Mouse (Mus musculus) heart, postnatal 25 days (tissue): Measurements from ENCODE around the gene Paxx. TPM values are rescaled to one million over a fixed set of nuclear protein-coding genes. Genes with fewer than 3 reads are reported as not detected.

Experiments used
- DNase-seq: peaks from one replicate; pipeline ENCODE4 v3.0.0; 2022; ENCODE audit warnings: low spot score
- intact Hi-C: fragments of 180-260 bp; cut with DNase I; formaldehyde crosslinking; loops from one replicate; pipeline ENCODE4 v1.15.1; 2025
- total RNA-seq, 2 experiments: library from RNA; stranded (reverse); gene quantifications; 2 replicates each; pipeline ENCODE4 v1.2.3; 2021

The Paxx gene
- total RNA-seq, 2 experiments from 2014 or later: 17.4 to 20.8 TPM

DNA sequence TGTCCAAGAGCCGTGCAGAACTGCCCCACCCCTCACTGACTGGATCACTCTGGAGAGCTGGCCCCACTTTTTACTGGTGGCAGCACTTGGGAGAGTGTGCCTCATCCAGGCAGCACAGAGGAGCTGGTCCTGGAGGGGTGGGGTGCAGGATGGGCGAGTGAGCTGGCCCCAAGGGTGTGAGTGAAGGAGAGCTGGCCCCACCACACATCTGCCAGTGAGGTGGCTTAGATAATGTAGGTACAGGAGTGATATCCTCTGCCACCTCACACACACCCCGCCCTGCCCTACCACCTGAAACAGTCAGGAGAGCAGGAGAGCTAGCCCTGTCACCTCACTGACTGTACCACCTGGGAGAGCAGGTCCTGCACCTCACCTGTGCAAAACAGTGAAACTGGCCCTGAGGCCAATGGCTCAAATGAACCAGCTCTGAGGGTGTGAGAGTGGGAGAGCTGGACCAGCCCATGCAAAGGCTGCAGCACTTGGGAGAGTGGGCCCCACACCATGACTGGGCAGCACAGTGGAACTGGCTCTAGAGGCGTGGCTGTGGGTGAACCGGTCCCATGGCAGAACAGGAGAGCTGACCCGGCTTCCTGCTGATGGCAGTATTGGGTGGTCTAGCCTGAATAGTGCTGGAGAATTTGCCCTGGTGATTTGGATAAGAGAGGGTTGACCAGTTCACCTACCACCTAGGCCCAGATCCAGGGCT lies 27.2 kb upstream of the Paxx start:
- no peak for DNase-seq
- intact Hi-C loops: no loop called here

DNA sequence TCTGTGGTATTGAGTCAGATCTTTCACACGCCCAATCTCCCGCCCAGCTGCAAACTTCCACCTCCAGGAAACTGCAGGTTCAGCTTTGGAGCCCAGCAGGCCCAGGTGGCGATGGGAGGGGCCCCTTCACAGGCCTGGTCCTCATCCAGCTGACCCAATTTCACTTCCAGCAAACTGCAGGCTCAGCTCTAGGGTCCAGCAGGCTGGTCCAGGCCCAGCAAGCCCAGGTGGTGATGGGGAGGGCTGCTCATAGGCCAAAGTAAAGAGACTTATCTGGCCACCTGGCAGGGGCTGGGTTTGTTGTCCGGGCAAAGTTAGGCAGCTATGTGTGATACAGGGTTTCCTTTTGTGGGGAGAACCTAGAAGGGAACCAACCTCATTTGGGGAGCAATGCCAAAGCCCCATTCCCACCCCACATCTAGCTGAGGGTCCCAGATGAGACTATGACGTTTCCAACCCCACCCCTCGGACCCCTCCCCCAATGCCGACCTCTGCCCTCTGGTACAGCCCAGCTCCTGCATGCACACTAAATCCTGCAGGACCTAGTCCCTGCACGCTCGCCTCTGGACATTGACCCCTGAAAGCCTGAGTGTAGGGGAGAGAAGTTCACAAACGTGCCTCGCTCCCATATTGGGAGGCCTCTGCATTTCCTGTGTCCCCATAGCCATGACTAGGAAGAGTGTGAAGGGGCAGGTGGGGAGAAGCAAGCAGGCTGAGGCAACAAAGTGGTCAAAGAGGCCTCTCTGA lies 24.2 kb upstream of the Paxx start:
- DNase-seq: no peak
- intact Hi-C loops: loop anchor here (5.0 kb wide), 1 partner anchor 108 kb away; no protein-coding TSS in a partner anchor

DNA sequence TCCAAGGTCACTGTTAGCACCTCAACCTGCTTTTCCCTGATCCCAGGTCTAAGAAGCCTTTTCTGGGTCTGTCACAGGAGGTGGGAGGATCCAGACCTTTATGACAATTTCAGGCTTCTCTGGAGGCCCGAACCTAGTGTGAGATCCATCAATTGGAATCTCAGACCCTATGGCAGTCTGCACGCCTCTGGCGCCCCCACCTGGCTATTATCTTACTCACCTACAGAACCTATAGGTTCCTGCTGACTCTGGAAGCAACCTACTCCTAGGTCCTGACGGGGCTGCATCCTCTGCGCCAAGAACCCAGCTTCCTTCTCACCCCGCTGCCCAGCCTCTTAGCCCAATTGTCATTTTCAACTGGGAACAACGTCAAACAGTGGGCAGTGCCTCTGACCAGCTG lies 22.1 kb upstream of the Paxx start:
- intact Hi-C loops: loop anchor here (1.0 to 5.0 kb wide), 2 partner anchors 62 to 106 kb away; no protein-coding TSS in a partner anchor
- no peak for DNase-seq

DNA sequence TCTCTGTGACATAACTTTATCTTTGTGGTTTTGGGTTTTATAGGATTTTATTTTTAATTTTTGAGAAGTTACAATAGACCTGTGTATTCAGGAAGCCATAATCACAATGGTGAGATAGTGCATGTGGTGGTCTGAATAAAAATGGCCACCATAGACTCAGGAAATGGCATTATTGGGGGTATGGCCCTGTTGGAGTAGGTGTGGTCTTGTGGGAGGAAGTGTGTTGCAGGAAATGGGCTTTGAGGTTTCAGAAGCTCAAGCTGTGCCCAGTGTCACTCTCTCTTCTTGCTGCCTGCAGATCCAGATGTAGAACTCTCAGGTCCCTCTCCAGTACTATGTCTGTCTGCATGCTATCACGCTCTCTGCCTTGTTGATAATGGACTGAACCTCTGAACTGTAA lies 19.6 kb upstream of the Paxx start:
- intact Hi-C loops: loop anchor here (5.0 kb wide), 1 partner anchor 103 kb away; no protein-coding TSS in a partner anchor
- DNase-seq: no peak

DNA sequence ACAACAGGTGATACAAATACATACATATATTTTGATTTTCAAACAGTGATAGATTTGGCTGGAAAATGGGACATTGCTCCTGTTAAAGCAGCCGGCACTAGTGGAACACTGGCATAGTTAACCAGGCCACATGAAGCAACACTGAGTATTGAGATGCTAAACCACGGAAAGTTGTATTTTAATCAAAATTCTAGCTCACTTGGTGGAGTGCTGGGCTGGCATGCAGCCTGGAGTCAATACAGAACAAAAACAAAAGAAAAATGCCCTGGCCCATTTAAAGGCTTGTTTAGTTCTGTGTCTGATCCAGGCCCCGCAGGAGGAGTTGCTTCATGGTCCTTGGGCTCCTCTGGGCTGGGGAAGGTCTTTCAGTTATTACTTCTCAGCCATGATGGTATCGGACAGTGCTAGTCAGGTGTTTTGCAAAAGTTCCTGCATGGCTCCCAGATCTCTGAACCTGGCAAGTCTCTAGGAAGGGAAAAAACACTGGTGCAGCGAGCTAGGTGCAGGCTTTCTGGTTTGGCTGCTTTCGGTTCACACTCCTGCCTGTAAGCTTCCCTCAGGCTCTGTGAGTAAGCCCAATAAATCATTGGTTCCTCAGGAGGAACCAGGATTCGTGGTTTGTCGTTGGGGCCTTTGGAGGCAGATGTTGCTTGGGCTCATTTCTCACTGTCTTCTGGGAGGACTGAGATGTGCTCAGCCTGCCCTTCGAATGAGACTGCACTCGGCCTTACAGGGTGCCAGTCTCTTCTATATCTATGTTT lies 18.8 kb upstream of the Paxx start:
- intact Hi-C loops: loop anchor here (5.0 kb wide), 1 partner anchor 102 kb away; no protein-coding TSS in a partner anchor

DNA sequence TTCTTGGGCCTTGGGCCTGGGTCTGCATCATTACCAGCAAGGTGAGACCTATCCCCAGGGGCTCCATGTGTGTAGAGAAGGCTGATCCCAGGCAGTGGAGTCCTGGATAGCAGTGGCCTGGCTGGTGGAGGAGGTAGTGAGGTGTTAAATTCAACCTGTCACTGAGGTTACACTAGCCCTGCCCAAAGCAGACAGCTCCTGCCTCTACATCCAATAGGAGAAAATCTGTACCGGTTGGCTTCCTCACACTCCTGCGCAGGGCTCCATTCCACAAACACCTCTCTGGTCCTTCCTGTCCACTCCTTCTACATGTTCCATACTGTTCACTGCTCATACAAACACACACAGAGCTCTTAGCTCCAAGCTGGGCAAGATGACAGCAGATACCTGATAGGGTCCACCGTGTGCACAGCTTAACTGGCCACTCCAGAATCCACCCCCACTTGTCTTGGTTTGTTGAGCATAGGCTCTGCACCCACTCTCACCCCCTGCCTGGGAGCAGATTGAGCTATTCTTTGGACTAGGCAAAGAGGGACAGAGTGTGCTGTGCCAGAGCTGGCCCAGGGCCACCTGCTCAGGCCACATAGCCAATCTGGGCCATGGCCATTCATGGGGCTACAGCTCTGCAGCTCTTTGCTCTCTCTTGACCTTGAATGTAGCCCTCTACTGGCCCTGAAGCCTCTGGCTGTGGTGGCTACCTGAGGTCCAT lies 17.2 kb upstream of the Paxx start:
- DNase-seq: no peak
- intact Hi-C loops: no loop called here

More for the DNA sequence above, 18.8 kb upstream of the Paxx start:
- no peak for DNase-seq

DNA sequence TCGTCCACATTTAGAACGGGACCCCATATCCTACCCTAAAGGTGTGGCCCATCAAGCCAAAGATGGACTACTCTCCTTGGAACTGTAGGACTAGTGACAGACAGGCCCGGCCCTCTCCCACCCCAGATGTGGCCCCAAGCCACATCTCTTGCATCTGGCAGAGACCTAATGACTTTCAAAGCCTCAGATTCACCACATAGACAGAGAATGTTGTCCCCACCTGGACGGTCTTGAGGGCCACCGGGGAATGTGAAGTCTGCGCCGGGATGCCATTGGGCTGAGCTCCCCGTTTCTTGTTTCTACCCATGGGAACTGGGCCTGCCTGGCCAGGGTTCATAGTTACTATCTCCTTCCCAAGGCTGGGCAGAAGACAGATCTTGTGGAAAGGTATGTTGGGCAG lies 16.6 kb upstream of the Paxx start:
- no peak for DNase-seq
- intact Hi-C loops: no loop called here

DNA sequence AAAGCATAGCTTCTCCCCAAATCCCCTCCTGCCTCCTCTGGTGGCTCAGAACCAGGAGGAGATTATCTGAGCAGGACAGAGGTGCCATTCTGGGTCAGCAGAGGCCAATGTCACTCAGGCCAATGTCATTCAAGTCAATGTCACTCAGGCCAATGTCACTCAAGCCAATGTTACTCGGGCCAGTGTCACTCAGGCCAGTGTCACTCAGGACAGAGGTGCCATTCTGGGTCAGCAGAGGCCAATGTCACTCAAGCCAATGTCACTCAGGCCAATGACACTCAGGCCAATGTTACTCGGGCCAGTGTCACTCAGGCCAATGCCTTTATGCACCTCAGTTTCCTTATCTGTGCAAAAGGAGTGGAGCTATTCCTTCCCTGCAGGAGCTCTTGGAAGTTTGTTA lies 11.7 kb upstream of the Paxx start:
- no peak for DNase-seq
- intact Hi-C loops: no loop called here

DNA sequence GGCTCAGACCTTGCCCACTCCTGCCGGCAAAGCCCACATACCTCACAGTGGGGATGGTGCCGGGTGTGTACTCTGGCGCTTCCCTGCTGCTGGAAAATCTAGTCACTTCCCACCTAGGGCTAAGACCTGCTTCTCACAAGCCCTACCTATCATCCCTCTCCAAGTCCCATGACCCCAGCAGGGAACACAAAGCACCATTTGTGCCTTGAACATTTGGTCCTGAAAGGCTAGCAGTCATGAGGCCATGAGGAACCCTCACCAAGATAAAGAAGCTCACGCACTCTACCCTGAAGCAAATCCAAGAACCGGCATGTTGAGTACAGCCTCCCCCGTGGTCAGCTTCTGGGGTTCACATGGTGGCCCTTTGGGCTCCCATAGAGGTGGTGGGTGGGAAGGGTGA lies 9.1 kb upstream of the Paxx start, which contains the start of gene Ptgds:
Gene Ptgds (minus strand): TSS at position 78 of the 400 bp plus-strand sequence.
- no peak for DNase-seq

DNA sequence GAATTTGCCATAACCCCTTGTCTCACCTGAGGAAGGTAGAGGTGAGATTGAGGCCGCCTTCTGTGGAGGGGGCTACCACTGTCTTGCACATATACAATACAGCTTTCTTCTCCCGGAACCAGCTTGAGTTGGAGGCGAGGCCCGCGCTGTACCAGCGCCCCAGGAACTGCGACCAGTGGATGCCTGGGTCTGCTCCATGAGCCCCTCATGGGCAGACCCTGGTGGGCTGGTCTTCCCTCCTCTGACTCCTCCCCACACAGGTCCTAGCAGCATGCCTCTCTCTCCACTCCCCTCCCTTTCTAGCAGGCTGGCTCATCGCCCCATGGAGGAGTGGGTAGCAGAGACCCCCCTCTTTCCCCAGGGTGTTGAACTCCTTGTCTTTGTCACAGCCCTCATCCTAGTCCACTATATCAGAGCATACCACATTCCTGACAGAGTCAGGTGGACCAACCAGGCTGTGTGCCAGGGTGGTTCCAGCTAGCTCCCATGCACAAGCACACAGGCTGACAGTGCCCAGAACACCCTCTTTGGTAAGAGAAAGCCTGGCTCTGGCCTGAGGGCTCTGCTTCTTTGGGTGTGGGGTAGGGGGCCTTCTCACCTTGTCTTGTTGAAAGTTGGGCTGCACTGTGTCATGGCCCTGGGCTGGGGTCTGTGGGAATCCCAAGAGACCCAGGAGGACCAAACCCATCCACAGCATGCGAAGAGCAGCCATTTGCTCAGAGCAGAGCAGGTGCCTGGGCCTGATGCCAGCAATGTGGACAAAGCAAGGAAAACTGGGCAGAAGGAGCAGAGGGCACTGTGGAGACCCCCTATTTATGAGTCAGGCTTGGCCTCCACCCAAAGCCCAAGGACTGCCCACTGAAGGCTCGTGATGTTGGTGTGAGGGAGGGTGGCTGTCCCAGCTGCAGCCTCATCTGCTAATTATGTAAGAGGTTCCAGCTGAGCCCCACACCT lies 8.3 kb upstream of the Paxx start:
- intact Hi-C loops: no loop called here
- no peak for DNase-seq

More for the DNA sequence above, 9.1 kb upstream of the Paxx start, which contains the start of gene Ptgds:
- intact Hi-C loops: no loop called here

DNA sequence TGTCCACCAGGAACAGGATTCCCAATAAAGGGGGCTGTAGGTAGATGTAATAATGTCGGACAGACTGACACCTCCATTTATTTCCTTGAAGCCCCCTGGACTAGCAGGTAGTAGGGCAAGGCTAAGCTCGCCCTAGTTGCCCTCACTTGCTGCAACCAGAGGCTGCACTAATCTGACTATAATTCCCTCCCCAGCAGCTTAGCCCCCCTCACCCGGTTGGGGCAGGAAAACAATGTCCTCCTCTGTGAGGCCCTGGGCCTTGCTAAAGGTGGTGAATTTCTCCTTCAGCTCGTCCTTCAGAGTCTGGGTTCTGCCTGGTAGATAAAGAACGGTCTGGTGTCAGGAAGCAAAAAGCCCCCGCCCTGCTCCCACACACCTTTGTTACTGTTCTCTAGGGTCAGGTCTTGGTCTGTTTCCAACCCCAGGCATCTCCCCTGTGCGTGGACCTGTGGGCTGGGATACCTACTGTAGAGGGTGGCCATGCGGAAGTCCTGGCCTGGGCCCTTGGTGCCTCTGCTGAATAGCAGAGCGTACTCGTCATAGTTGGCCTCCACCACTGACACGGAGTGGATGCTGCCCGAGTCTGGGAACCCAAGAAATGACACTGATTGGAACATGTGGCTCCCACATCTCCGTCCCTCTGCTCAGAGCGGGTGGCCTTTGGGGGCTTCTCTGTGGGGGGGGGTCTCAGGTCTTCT lies 6.9 kb upstream of the Paxx start:
- intact Hi-C loops: no loop called here
- DNase-seq: no peak

DNA sequence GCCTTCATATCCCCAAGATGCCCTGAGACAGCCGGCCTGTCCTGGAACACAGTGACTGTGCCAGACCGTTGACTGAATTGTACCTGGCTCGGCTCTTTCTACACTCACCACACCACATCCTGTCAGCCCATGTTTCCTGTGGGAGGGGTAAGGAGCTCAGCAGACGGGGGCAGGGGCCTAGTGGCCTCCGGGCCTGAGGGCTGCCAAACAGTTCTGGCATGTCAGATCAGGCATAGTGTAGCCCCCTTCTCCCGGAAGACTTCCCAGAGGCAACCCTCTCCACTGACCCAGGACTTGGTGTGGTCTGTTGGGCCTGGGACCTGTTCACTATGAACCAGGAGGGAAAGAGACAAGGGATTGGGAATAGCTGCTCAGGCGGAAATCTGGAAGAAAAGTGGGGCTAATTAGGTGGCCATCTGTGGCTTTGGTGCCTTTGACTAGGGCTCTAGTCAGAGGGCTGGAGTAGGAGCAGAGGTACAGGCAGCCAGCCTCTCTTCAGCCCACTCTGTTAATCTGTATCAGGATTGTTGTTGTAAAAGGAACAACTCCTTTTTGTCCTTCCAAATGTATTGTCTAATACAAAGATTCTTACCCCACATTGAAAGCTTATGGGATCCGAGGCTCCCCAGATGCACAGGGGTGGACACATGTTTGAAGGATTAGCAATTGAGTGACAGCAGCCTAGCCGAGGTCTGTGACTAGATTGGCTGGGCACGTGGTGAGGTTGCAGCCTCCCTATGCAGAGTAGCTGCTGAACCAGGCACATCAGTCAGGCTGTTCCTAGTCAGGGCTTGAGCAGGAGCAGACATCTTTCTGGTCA lies 5.1 kb upstream of the Paxx start:
- intact Hi-C loops: no loop called here
- DNase-seq: no peak

DNA sequence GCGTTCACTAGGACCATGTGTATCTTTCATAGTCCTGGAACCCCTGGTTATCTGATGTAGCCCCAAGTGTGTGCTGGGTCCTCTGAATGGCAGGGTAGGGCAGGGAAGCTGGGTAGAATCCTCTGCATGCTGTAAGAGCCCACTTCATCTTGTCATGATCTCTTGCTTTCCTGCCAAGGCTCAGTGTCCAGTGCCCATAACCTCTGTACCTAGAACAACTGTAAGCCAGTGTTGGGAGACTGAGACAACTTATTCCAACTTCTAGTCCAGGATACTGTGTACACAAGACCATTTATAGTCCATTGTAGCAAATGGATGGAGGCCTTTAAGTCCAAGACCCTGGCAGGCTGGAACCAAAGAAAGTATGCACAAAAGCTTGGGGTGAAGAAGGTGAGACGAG lies 4.4 kb upstream of the Paxx start:
- intact Hi-C loops: no loop called here
- no peak for DNase-seq

DNA sequence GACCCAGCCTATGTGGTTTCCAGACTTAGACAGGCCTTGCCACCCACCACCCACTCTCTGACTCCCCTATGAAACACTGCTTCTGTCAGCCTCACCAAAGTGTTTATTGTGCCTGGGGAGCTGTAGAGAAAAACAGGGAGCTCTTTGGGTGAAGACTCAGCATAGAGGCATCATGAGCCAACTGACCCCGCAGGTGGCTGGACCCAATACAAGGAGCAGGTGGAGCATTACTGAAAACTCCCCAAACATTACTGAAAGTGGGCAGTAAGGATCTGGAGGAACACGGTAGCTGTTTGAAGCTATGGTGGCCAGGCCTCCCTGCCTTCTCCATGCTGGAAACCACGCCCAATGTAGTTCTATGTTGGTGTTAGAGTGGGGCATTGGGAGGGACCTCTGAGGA lies 2.7 kb upstream of the Paxx start:
- intact Hi-C loops: no loop called here
- no peak for DNase-seq

DNA sequence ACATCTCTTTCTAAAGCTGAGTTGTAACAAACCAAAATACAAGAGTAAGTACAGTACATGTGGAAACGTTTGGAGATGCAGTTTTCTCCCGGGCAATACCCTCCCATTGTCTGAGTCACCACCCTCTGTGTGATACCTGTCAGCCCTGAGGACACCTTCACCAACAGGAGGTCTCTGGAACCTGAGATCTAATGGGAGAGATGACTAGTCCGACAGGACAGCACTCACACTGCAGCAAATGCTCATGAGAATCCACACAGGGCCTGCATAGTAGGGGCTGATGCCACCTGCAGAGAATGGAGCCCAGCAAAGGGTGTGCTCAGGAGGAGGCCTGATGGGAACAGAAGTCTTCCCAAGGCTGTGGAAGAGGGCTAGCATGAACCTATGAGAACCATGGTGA lies 513 bp upstream of the Paxx start:
- intact Hi-C loops: no loop called here
- no peak for DNase-seq

DNA sequence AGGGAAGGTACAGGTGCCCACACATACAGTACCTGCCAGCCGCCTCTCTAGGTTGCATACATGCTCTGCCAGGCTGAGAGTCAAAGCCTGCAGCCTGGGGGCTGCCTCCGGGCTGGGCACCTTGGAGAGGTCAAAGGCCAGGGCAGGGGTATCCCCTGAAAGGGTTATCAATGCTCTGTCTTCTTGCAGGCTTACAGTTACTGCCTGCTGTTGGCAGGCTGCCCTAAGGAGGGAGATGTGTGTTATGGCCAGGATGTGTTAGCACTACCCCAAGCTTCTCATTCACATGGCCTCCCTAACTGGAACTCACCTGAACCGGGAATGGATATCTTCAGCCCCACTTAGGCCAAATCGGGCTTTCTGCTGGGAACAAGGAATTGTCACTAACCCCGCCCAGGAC lies 759 bp downstream of the Paxx start:
- no peak for DNase-seq
- intact Hi-C loops: no loop called here

DNA sequence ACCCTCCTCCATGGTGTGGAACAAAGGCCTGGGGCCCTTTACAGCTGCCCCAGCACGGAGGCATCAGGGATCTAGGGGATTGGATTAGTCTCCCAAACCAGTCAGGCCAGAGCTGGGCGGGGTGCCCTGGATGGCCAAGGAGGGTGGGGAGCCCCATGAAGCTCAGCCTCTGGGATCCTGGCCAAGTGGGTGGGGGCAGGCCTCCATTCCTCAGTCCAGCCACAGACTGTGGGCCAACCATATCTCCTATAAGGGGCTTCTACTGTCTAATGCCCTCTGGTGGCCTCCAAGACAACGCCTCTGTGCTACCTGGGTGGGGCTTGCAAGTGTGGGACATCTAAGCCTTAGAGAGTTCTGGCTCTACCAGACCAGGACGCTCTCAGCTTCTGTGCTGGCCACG lies 2.0 kb downstream of the Paxx start:
- DNase-seq: peak; percentile 41
- intact Hi-C loops: loop anchor here (2.0 kb wide), 1 partner anchor 28 kb away; no protein-coding TSS in a partner anchor
